In genomic region chr3:148978541-148978940, GRCm38 (mm10) we compare ENCODE assay signal across 14 mouse cellular contexts. TPM values are rescaled to one million over a fixed set of nuclear protein-coding genes. Genes with fewer than 3 reads are reported as not detected.
DNase-seq lines count a peak whose midpoint lies in the region; ATAC-seq and TF ChIP-seq lines count a peak whose summit lies in the region.
"Had no signal": no experiment of that assay in that cellular context is flagged by ENCODE, and none has a peak within 500 bp of the region (broad histone marks: within the 10 kb centered on the region; RNA-seq: fewer than 3 reads in every experiment).

No protein-coding gene starts in this region.

- no peak overlapping the region for H3K9ac ChIP-seq in liver, postnatal 0 days (replicated peaks)
- H3K9ac ChIP-seq in liver, embryonic 11.5 days (ENCODE audit: low read depth, low read length): no peak overlapping the region
- H3K9ac ChIP-seq: heart, embryonic 15.5 days; limb, embryonic 15.5 days had no signal

- peak overlapping the region; percentile 62 for H3K27ac ChIP-seq in gastrocnemius, adult 2 months
- H3K27ac ChIP-seq in liver, postnatal 0 days (ENCODE audit: low read depth): no peak overlapping the region
- no peak overlapping the region for H3K27ac ChIP-seq in liver, embryonic 11.5 days (ENCODE audit: low read depth, low read length)
- H3K27ac ChIP-seq: heart, embryonic 15.5 days; limb, embryonic 15.5 days had no signal

- no peaks in the 10 kb centered on the region for H3K36me3 ChIP-seq in liver, postnatal 0 days (replicated peaks; ENCODE audit: insufficient read depth, low read length)
- H3K36me3 ChIP-seq in liver, embryonic 11.5 days (ENCODE audit: control insufficient read depth, insufficient read depth, low read length): no peaks in the 10 kb centered on the region
- H3K36me3 ChIP-seq: heart, embryonic 15.5 days; limb, embryonic 15.5 days had no signal

- in situ Hi-C loops in Patski (cut with MboI; ENCODE audit: low pct_unique_long_range_greater_than_20kb): loop anchor here (25.0 kb wide), 1 partner anchor 1991 kb away; no protein-coding TSS in a partner anchor

- CTCF ChIA-PET in Patski (lab: Charles Lee): interaction anchor here (0.8 to 2.2 kb wide), 5 partner anchors 10 to 129 kb away, joined by 4 to 8 read pairs (median 4); no protein-coding TSS in a partner anchor

- intact Hi-C loops in gastrocnemius, adult 2 months (cut with DNase I): loop anchor here (5.0 kb wide), 1 partner anchor 71 kb away; no protein-coding TSS in a partner anchor
- intact Hi-C loops in gastrocnemius, postnatal 14 days (cut with DNase I; ENCODE audit: low total_unique reads): no loop called here
- intact Hi-C loops in heart, postnatal 14 days (cut with DNase I): no loop called here

- H3K27me3 ChIP-seq in liver, postnatal 0 days (ENCODE audit: insufficient read depth, low read length): no peaks in the 10 kb centered on the region
- H3K27me3 ChIP-seq in liver, embryonic 11.5 days (replicated peaks; ENCODE audit: control insufficient read depth, insufficient read depth, low read length): no peaks in the 10 kb centered on the region
- H3K27me3 ChIP-seq in Patski: no peaks in the 10 kb centered on the region
- H3K27me3 ChIP-seq: heart, embryonic 15.5 days; limb, embryonic 15.5 days had no signal

- no peak for DNase-seq in gastrocnemius, adult 2 months
- DNase-seq in gastrocnemius, postnatal 14 days: no peak
- no peak for DNase-seq in liver, postnatal 0 days
- DNase-seq in liver, embryonic 11.5 days (ENCODE audit: low spot score): no peak
- DNase-seq in Patski (ENCODE audit: low read depth, low spot score): no peak
- no peak for DNase-seq in gastrocnemius, adult 8-10 months (ENCODE audit: low spot score in 2 of 2)
- DNase-seq in heart, postnatal 14 days: no peak
- DNase-seq: layer of hippocampus, postnatal 36 days; lung, postnatal 36 days; thymus, postnatal 14 days had no signal

- TF ChIP-seq CTCF in gastrocnemius, adult 2 months (IDR thresholded peaks at IDR 0.05): peak; percentile 46
- peak; percentile 29; the same call in 1 of the 2 replicates for TF ChIP-seq CTCF in liver, postnatal 0 days (IDR thresholded peaks at IDR 0.05; ENCODE audit: low read depth)
- TF ChIP-seq CTCF in Patski (IDR thresholded peaks at IDR 0.05): no peak

- no peak for TF ChIP-seq EP300 in liver, postnatal 0 days (IDR thresholded peaks at IDR 0.05; ENCODE audit: low read depth)

- no peaks in the 10 kb centered on the region for H3K4me1 ChIP-seq in liver, postnatal 0 days (ENCODE audit: insufficient read depth)
- peaks cover 3% of the 10 kb centered on the region; the same call in 1 of the 2 replicates for H3K4me1 ChIP-seq in liver, embryonic 11.5 days (replicated peaks; ENCODE audit: control insufficient read depth, insufficient read depth, low read length)

- POLR2A ChIA-PET in Patski (lab: Charles Lee): interaction anchor here (1.0 kb wide), 1 partner anchor 11 kb away, joined by 3 read pairs; no protein-coding TSS in a partner anchor

- ATAC-seq in liver, postnatal 0 days: no peak
- no peak for ATAC-seq in liver, embryonic 11.5 days (replicated peaks; ENCODE audit: low FRiP score)
- peak; percentile 34 for ATAC-seq in Patski
- peak; percentile 52 to 73; a peak in 3 of 4 replicates for ATAC-seq in hematopoietic stem cell, adult 5-6 weeks (replicated peaks in 1 of 2; ENCODE audit: insufficient read depth in 1 of 2, low FRiP score in 2 of 2, low TSS enrichment in 1 of 2, low read depth in 1 of 2, poor library complexity in 2 of 2, severe bottlenecking in 2 of 2)

- no peaks in the 10 kb centered on the region for H3K9me3 ChIP-seq in liver, postnatal 0 days (ENCODE audit: low read length)
- no peaks in the 10 kb centered on the region for H3K9me3 ChIP-seq in liver, embryonic 11.5 days (ENCODE audit: control insufficient read depth, low read length)
- H3K9me3 ChIP-seq: heart, embryonic 15.5 days; limb, embryonic 15.5 days had no signal

- 59% methylated on average over 8 of the region's 8 CpGs for WGBS in liver, postnatal 0 days (ENCODE audit: insufficient replicate concordance)
- WGBS in liver, embryonic 11.5 days: 70% methylated on average over 8 of the region's 8 CpGs

- H3K4me2 ChIP-seq in liver, postnatal 0 days (ENCODE audit: low read depth, low read length): no peak overlapping the region
- no peak overlapping the region for H3K4me2 ChIP-seq in liver, embryonic 11.5 days
- H3K4me2 ChIP-seq: limb, embryonic 15.5 days had no signal

- H3K4me3 ChIP-seq in gastrocnemius, adult 2 months: peak overlapping the region; percentile 64
- no peak overlapping the region for H3K4me3 ChIP-seq in liver, postnatal 0 days (ENCODE audit: low read depth, low read length)
- no peak overlapping the region for H3K4me3 ChIP-seq in liver, embryonic 11.5 days (ENCODE audit: low read depth, low read length)
- H3K4me3 ChIP-seq: heart, embryonic 15.5 days; limb, embryonic 15.5 days; myocyte had no signal

RNA-seq across cellular contexts. Expression of gene Adgrl2, which starts 11.8 kb away (rescaled TPM):
- total RNA-seq in gastrocnemius, adult 2 months (2021): 10 to 100 TPM in 1 of 2 experiments, 1 to 10 TPM in 1; 9.6 to 12.0 TPM
- total RNA-seq in gastrocnemius, postnatal 14 days (2021): 10 to 100 TPM; 26.4 to 30.5 TPM
- 8.2 and 9.1 TPM in 2 replicates for polyA plus RNA-seq in liver, postnatal 0 days (2015; fragmentation: Nextera tagmentation; extraction: Ambion mirVana)
- polyA plus RNA-seq in liver, embryonic 11.5 days (2014; fragmentation: Nextera tagmentation; extraction: Ambion mirVana): 27.4 and 27.7 TPM in 2 replicates
- polyA plus RNA-seq in Patski (2021): 107 TPM
- total RNA-seq in hematopoietic stem cell, adult 5-6 weeks (2017): 17.0 and 19.8 TPM in 2 replicates
- 1 to 10 TPM; 8.0 to 9.0 (median 8.9) TPM for total RNA-seq in gastrocnemius, adult 8-10 months (2022)
- 10 to 100 TPM; 73.0 to 77.0 TPM for total RNA-seq in heart, postnatal 14 days (2021)

Comparison
In these comparisons a context has a peak if more than half of its experiments do, and no peak if none do; other contexts are left out.
1. ATAC-seq: peak in Patski (single experiment) and hematopoietic stem cell, adult 5-6 weeks (2 of 2); none in liver, postnatal 0 days (single experiment) and liver, embryonic 11.5 days (single experiment).